Mouse (Mus musculus) stomach, embryonic 14.5 days (tissue): ENCODE measurements around the gene Mrpl43. TPM values are rescaled to one million over a fixed set of nuclear protein-coding genes. Genes with fewer than 3 reads are reported as not detected.

Experiments
- ATAC-seq: fragments of 200-750 bp; cut with Nextera tagmentation; 2 replicates; pipeline ENCODE4 v1.8.0; 2017; ENCODE audit warnings: low read depth, moderate TSS enrichment; ENCODE audit not compliant: insufficient number of reproducible peaks, insufficient read depth, low FRiP score
- H3K27ac ChIP-seq: fragments of 300-500 bp; sonication (generic); 2 replicates; pipeline ENCODE4 v1.5.1; 2014; ENCODE audit warnings: mild to moderate bottlenecking, low read length, moderate library complexity, mixed read lengths
- H3K27me3 ChIP-seq: fragments of 300-500 bp; sonication (generic); 2 replicates; pipeline ENCODE4 v1.6.1; 2014; ENCODE audit warnings: low read length, control low read depth, mixed read lengths; ENCODE audit not compliant: control insufficient read depth, insufficient read depth
- H3K36me3 ChIP-seq: fragments of 300-500 bp; sonication (generic); 2 replicates; pipeline ENCODE4 v1.6.1; 2014; ENCODE audit warnings: mild to moderate bottlenecking, control low read depth, low read length, moderate library complexity, mixed read lengths; ENCODE audit not compliant: control insufficient read depth, insufficient read depth
- H3K4me1 ChIP-seq: fragments of 300-500 bp; sonication (generic); 2 replicates; pipeline ENCODE4 v1.6.1; 2014; ENCODE audit warnings: low read length, control low read depth, mixed read lengths; ENCODE audit not compliant: control insufficient read depth, insufficient read depth
- H3K4me2 ChIP-seq: fragments of 300-500 bp; sonication (generic); replicated peaks from 2 replicates; pipeline ENCODE4 v1.6.1; 2014; ENCODE audit warnings: low read depth, low read length, control low read depth
- H3K4me3 ChIP-seq: fragments of 300-500 bp; sonication (generic); 2 replicates; pipeline ENCODE4 v1.5.1; 2014; ENCODE audit warnings: low read depth, low read length, control low read depth
- H3K9ac ChIP-seq: fragments of 300-500 bp; sonication (generic); replicated peaks from 2 replicates; pipeline ENCODE4 v1.6.1; 2014; ENCODE audit warnings: low read depth, mild to moderate bottlenecking, control low read depth, low read length, moderate library complexity, mixed read lengths
- H3K9me3 ChIP-seq: fragments of 300-500 bp; sonication (generic); 2 replicates; pipeline ENCODE4 v1.6.1; 2016; ENCODE audit warnings: low read depth, low read length, control low read depth; ENCODE audit not compliant: control insufficient read depth
- WGBS: fragments of 180-500 bp; shearing (Covaris S2); extraction: QIAGEN DNeasy Blood & Tissue Kit; methylation state at CpG from one replicate; pipeline ENCODE4 v1.1.7; 2014; 5-methylcytosine and 5-hydroxymethylcytosine counted together
- polyA plus RNA-seq: library from polyadenylated mRNA; unstranded; fragments of >200 nt; fragmentation: Nextera tagmentation; extraction: Ambion mirVana; gene quantifications from 2 replicates; pipeline ENCODE4 v1.2.1, GENCODE M21; 2014

Mrpl43 gene
- polyA plus RNA-seq, 1 experiment from 2014 or later: 60.4 TPM

DNA sequence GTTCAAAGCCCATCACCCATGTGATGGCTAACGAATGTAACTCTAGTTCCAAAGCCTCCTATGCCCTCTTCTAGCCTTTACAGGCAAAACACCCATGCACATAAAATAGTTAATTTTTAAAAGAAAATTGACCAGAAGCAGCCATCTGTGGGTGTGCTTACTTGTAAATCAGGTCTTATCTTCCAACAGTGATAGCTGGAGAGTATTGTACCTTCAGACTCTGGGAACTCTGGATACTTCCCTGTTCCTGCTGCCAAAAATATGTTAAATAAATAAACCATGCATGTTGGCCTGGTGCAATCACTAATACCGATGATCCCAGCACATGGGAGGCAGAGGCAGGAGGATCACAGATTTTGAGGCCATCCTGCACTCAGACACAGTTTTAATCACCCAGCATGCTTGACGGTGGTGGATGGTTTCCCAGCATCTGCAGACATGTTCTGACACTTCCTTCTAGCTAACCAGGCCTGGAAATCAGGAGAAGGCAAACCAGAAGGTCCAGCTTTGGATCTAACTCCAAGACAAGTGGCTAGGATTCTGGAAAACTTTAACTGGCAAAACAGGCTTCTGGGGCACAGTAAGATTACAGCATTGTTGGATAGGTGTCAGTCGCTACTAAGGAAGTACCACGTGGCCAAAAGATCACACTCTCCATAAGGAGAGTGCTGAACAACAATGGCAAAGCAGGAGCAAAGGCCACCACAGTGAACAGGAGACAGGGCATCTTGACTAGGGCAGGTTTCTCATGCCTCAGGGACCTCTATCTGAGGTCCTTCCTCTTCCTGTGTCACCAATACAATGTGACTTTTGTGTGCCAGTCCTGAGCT, 20.9 kb downstream of the Mrpl43 start:
- Histone ChIP-seq H3K27ac (no peak overlapping the region), H3K4me3 (no peak overlapping the region), H3K4me1 (peaks cover 12% of the 10 kb centered on the region; the same call in 1 of the 2 replicates), H3K27me3 (no peaks in the 10 kb centered on the region), H3K9ac (no peak overlapping the region), H3K4me2 (no peak overlapping the region), H3K36me3 (peaks cover 17% of the 10 kb centered on the region), H3K9me3 (no peaks in the 10 kb centered on the region)
- no peak for ATAC-seq
- WGBS: 49% methylated on average over 5 of the region's 5 CpGs

- Histone ChIP-seq H3K4me1 (peaks cover 4% of the 10 kb centered on the region; the same call in 1 of the 2 replicates), H3K27ac (no peak overlapping the region), H3K36me3 (peaks cover 22% of the 10 kb centered on the region), H3K9me3 (no peaks in the 10 kb centered on the region), H3K4me2 (no peak overlapping the region), H3K9ac (no peak overlapping the region), H3K4me3 (no peak overlapping the region), H3K27me3 (no peaks in the 10 kb centered on the region)
- ATAC-seq: no peak
- 93% methylated on average over 4 of the region's 4 CpGs for WGBS
These were observed 21.8 kb downstream of the Mrpl43 start for GRCm38 (mm10) chr19:44984420-44984819.

DNA sequence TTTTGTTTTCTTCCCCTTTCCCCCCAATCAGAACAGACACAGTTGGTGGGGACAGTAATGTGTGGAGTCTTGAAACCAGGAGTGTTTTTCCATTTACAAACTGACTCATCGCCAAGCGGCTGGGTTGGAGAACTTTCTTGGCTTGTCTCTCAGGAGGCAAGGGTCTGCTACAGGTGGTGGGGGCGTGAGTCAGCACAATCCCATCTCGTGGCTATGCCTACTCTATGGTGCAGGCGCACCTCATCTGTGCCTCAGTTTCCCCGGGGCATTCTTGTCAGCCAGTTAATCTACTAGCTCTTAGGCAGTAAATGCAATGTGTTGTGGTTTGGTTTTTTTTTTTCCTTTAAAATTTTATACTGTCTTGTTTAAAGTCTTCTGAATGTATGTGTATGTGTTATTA, 22.9 kb downstream of the Mrpl43 start:
- peaks cover 32% of the 10 kb centered on the region for H3K36me3 ChIP-seq
- no peak for ATAC-seq
- WGBS: 94% methylated on average over 6 of the region's 6 CpGs

GRCm38 (mm10) chr19:44982477-44983115, 23.6 kb downstream of the Mrpl43 start:
- no peak overlapping the region for H3K27ac ChIP-seq
- peaks cover 40% of the 10 kb centered on the region for H3K36me3 ChIP-seq

More for the DNA sequence above, 22.9 kb downstream of the Mrpl43 start:
- Histone ChIP-seq H3K9me3 (no peaks in the 10 kb centered on the region), H3K27me3 (no peaks in the 10 kb centered on the region), H3K4me1 (peaks cover 2% of the 10 kb centered on the region; the same call in 1 of the 2 replicates), H3K4me3 (no peak overlapping the region), H3K27ac (no peak overlapping the region), H3K9ac (no peak overlapping the region), H3K4me2 (no peak overlapping the region)

GRCm38 (mm10) chr19:44980787-44981186, 25.5 kb downstream of the Mrpl43 start:
- ATAC-seq: no peak
- no peak overlapping the region for H3K9ac ChIP-seq
- no peak overlapping the region for H3K4me2 ChIP-seq
- no peak overlapping the region for H3K4me3 ChIP-seq
- no peaks in the 10 kb centered on the region for H3K9me3 ChIP-seq
- no peaks in the 10 kb centered on the region for H3K4me1 ChIP-seq
- H3K27me3 ChIP-seq: no peaks in the 10 kb centered on the region
- H3K27ac ChIP-seq: no peak overlapping the region
- 78% methylated on average over 2 of the region's 2 CpGs for WGBS
- H3K36me3 ChIP-seq: peaks cover 58% of the 10 kb centered on the region

More at GRCm38 (mm10) chr19:44982477-44983115, 23.6 kb downstream of the Mrpl43 start:
- no peak overlapping the region for H3K4me3 ChIP-seq
- H3K9me3 ChIP-seq: no peaks in the 10 kb centered on the region
- H3K4me1 ChIP-seq: no peaks in the 10 kb centered on the region
- no peaks in the 10 kb centered on the region for H3K27me3 ChIP-seq
- no peak overlapping the region for H3K4me2 ChIP-seq
- WGBS: 69% methylated on average over 7 of the region's 7 CpGs
- H3K9ac ChIP-seq: no peak overlapping the region
- no peak for ATAC-seq

DNA sequence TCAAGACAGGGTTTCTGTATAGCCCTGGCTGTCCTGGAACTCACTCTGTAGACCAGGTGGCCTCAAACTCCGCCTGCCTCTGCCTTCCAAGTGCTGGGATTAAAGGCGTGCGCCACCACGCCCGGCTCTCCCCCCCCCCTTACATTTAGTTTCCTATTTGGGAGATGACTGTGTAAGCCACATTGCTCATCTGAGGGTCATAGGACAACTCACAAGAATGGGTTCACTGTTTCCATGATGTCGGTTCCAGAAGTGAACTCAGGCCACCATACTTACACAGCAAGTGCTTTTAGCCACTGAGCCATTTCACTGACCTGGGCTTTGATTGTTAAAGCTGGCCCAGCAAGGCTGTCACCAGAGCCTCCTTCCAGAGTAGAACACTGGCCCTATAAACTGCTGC, 29.1 kb downstream of the Mrpl43 start:
- 89% methylated on average over 6 of the region's 6 CpGs for WGBS
- Histone ChIP-seq H3K9me3 (no peaks in the 10 kb centered on the region), H3K27ac (no peak overlapping the region), H3K4me2 (no peak overlapping the region), H3K27me3 (no peaks in the 10 kb centered on the region), H3K9ac (no peak overlapping the region), H3K36me3 (peaks cover 94% of the 10 kb centered on the region), H3K4me3 (no peak overlapping the region), H3K4me1 (no peaks in the 10 kb centered on the region)
- no peak for ATAC-seq

- no peak overlapping the region for H3K9ac ChIP-seq
- 71% methylated on average over 6 of the region's 6 CpGs for WGBS
- no peak overlapping the region for H3K4me3 ChIP-seq
- no peak overlapping the region for H3K4me2 ChIP-seq
- no peak overlapping the region for H3K27ac ChIP-seq
- ATAC-seq: no peak
- H3K36me3 ChIP-seq: peaks cover 92% of the 10 kb centered on the region
- no peaks in the 10 kb centered on the region for H3K27me3 ChIP-seq
- no peaks in the 10 kb centered on the region for H3K9me3 ChIP-seq
- H3K4me1 ChIP-seq: no peaks in the 10 kb centered on the region
These were observed 29.6 kb downstream of the Mrpl43 start for GRCm38 (mm10) chr19:44976636-44977035.

DNA sequence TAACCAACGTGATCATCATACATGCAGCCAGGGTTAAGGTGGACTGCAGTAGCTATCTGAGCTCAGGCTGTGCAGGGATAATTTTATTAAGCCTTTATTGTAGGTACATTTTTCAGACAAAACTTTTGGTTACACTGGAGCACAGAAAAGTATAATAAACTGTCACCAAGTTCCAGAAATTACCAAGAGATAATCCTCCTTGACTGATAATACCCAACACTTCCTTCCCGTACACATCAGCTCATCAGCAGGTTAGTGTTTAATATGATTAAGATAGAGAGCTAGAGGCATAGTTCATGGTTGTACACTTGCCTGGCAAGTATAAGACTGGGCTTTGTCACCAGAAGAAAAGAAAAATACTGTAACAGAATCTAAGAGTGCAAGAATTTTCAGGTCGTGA, 37.9 kb downstream of the Mrpl43 start:
- ATAC-seq: no peak
- 85% methylated on average over 3 of the region's 3 CpGs for WGBS
- Histone ChIP-seq H3K4me3 (no peak overlapping the region), H3K4me2 (no peak overlapping the region), H3K36me3 (peaks cover 71% of the 10 kb centered on the region), H3K4me1 (no peaks in the 10 kb centered on the region), H3K27ac (no peak overlapping the region), H3K9ac (no peak overlapping the region), H3K27me3 (no peaks in the 10 kb centered on the region), H3K9me3 (no peaks in the 10 kb centered on the region)
